Mouse (Mus musculus) liver, embryonic 16.5 days (tissue): ENCODE data around the gene Psmd8. TPM values are rescaled to one million over a fixed set of nuclear protein-coding genes. Genes with fewer than 3 reads are reported as not detected.

Experiments used
- ATAC-seq: fragments of 200-750 bp; cut with Nextera tagmentation; 2 replicates; pipeline ENCODE4 v1.8.0; 2017; ENCODE audit warnings: low read depth, mild to moderate bottlenecking, moderate number of reproducible peaks, moderate library complexity
- H3K27ac ChIP-seq: fragments of 300-500 bp; sonication (generic); 2 replicates; pipeline ENCODE4 v1.5.1; 2014; ENCODE audit warnings: mild to moderate bottlenecking, low read length
- H3K27me3 ChIP-seq: fragments of 300-500 bp; sonication (generic); 2 replicates; pipeline ENCODE4 v1.6.1; 2014; ENCODE audit warnings: low read depth, low read length, mixed read lengths; ENCODE audit not compliant: control insufficient read depth, insufficient read depth
- H3K36me3 ChIP-seq: fragments of 300-500 bp; sonication (generic); 2 replicates; pipeline ENCODE4 v1.6.1; 2014; ENCODE audit warnings: mild to moderate bottlenecking; ENCODE audit not compliant: control insufficient read depth, insufficient read depth
- H3K4me1 ChIP-seq: fragments of 300-500 bp; sonication (generic); 2 replicates; pipeline ENCODE4 v1.6.1; 2014; ENCODE audit warnings: low read depth, low read length, mixed read lengths; ENCODE audit not compliant: control insufficient read depth
- H3K4me2 ChIP-seq: fragments of 300-500 bp; sonication (generic); 2 replicates; pipeline ENCODE4 v1.6.1; 2014; ENCODE audit warnings: low read depth, low read length, mixed read lengths
- H3K4me3 ChIP-seq: fragments of 300-500 bp; sonication (generic); 2 replicates; pipeline ENCODE4 v1.5.1; 2014; ENCODE audit warnings: low read depth, mild to moderate bottlenecking, low read length
- H3K9ac ChIP-seq: fragments of 300-500 bp; sonication (generic); 2 replicates; pipeline ENCODE4 v1.6.1; 2014; ENCODE audit warnings: low read depth, low read length
- H3K9me3 ChIP-seq: fragments of 300-500 bp; sonication (generic); replicated peaks from 2 replicates; pipeline ENCODE4 v1.6.1; 2016; ENCODE audit warnings: low read length; ENCODE audit not compliant: control insufficient read depth
- WGBS: fragments of 180-500 bp; shearing (Covaris S2); extraction: QIAGEN DNeasy Blood & Tissue Kit; methylation state at CpG from one replicate; pipeline ENCODE4 v1.1.7; 2014; ENCODE audit not compliant: insufficient replicate concordance; 5-methylcytosine and 5-hydroxymethylcytosine counted together
- polyA plus RNA-seq: library from polyadenylated mRNA; unstranded; fragments of >200 nt; fragmentation: Nextera tagmentation; extraction: Ambion mirVana; gene quantifications from 2 replicates; pipeline ENCODE4 v1.2.1, GENCODE M21; 2015

Gene Psmd8
- polyA plus RNA-seq, 1 experiment from 2014 or later, result 106 TPM

- Histone ChIP-seq H3K9ac (no peak overlapping the region), H3K27ac (no peak overlapping the region), H3K36me3 (peaks cover 28% of the 10 kb centered on the region), H3K4me2 (no peak overlapping the region), H3K4me3 (no peak overlapping the region), H3K9me3 (no peaks in the 10 kb centered on the region), H3K4me1 (peaks cover 28% of the 10 kb centered on the region), H3K27me3 (peaks cover 63% of the 10 kb centered on the region)
- ATAC-seq, result no peak
- 53% methylated on average over 32 of the region's 32 CpGs for WGBS
These were observed 8.0 kb downstream of the Psmd8 start for GRCm38 (mm10) chr7:29172390-29173016.

GRCm38 (mm10) chr7:29171562-29172097, 8.9 kb downstream of the Psmd8 start:
- no peaks in the 10 kb centered on the region for H3K9me3 ChIP-seq
- no peak overlapping the region for H3K27ac ChIP-seq
- no peak for ATAC-seq
- WGBS, result 6% methylated on average over 34 of the region's 34 CpGs
- peaks cover 67% of the 10 kb centered on the region for H3K27me3 ChIP-seq
- H3K4me1 ChIP-seq, result peaks cover 28% of the 10 kb centered on the region
- H3K4me3 ChIP-seq, result peak overlapping the region; percentile 59
- H3K4me2 ChIP-seq, result peak overlapping the region; percentile 76
- peaks cover 26% of the 10 kb centered on the region for H3K36me3 ChIP-seq
- peak overlapping the region; percentile 21; the same call in 1 of the 2 replicates for H3K9ac ChIP-seq

GRCm38 (mm10) chr7:29170755-29171561, 9.5 kb downstream of the Psmd8 start:
- Histone ChIP-seq H3K4me1 (peaks cover 28% of the 10 kb centered on the region), H3K4me2 (peak overlapping the region; percentile 76), H3K4me3 (peak overlapping the region; percentile 59), H3K9ac (peak overlapping the region; percentile 21; the same call in 1 of the 2 replicates), H3K9me3 (no peaks in the 10 kb centered on the region), H3K27me3 (peaks cover 67% of the 10 kb centered on the region), H3K27ac (no peak overlapping the region), H3K36me3 (peaks cover 20% of the 10 kb centered on the region)
- no peak for ATAC-seq
- under 1% methylated on average over 43 of the region's 43 CpGs for WGBS

- Histone ChIP-seq H3K36me3 (peaks cover 14% of the 10 kb centered on the region), H3K9me3 (no peaks in the 10 kb centered on the region), H3K4me1 (peaks cover 28% of the 10 kb centered on the region), H3K4me2 (peak within 1 kb of the TSS; percentile 76), H3K4me3 (peak within 1 kb of the TSS; percentile 59), H3K27ac (no peak within 1 kb of the TSS), H3K9ac (peak within 1 kb of the TSS; percentile 21; the same call in 1 of the 2 replicates), H3K27me3 (peaks cover 67% of the 10 kb centered on the region)
- ATAC-seq, result peak; percentile 56
- WGBS, result under 1% methylated on average over 30 of the region's 30 CpGs
These were observed 10.3 kb downstream of the Psmd8 start, which contains the start of the genes Ggn and Spred3 for GRCm38 (mm10) chr7:29170066-29170754. Ggn (plus strand) TSS chr7:29170210. Spred3 (minus strand) TSS chr7:29170411.

- Histone ChIP-seq H3K27me3 (peaks cover 67% of the 10 kb centered on the region), H3K4me2 (peak overlapping the region; percentile 76), H3K27ac (no peak overlapping the region), H3K4me1 (peaks cover 28% of the 10 kb centered on the region), H3K4me3 (peak overlapping the region; percentile 59), H3K36me3 (peaks cover 6% of the 10 kb centered on the region), H3K9me3 (no peaks in the 10 kb centered on the region), H3K9ac (no peak overlapping the region)
- peak; percentile 51 for ATAC-seq
- WGBS, result 0% methylated on average over 37 of the region's 39 CpGs
These were observed 11.1 kb downstream of the Psmd8 start for GRCm38 (mm10) chr7:29169231-29170065.

GRCm38 (mm10) chr7:29168791-29169230, 11.7 kb downstream of the Psmd8 start:
- H3K9ac ChIP-seq, result no peak overlapping the region
- no peak for ATAC-seq

GRCm38 (mm10) chr7:29168121-29168695, 12.3 kb downstream of the Psmd8 start:
- peaks cover 61% of the 10 kb centered on the region for H3K27me3 ChIP-seq

More at GRCm38 (mm10) chr7:29168791-29169230, 11.7 kb downstream of the Psmd8 start:
- H3K4me2 ChIP-seq, result peak overlapping the region; percentile 76
- H3K36me3 ChIP-seq, result peaks cover 3% of the 10 kb centered on the region; the same call in 1 of the 2 replicates
- H3K4me1 ChIP-seq, result peaks cover 28% of the 10 kb centered on the region
- H3K27me3 ChIP-seq, result peaks cover 67% of the 10 kb centered on the region
- no peaks in the 10 kb centered on the region for H3K9me3 ChIP-seq
- peak overlapping the region; percentile 59 for H3K4me3 ChIP-seq
- 1% methylated on average over 14 of the region's 14 CpGs for WGBS
- H3K27ac ChIP-seq, result no peak overlapping the region

GRCm38 (mm10) chr7:29167656-29168055, 12.8 kb downstream of the Psmd8 start:
- no peak overlapping the region for H3K27ac ChIP-seq
- WGBS, result 44% methylated on average over 19 of the region's 19 CpGs
- peaks cover 30% of the 10 kb centered on the region for H3K4me1 ChIP-seq
- H3K27me3 ChIP-seq, result peaks cover 56% of the 10 kb centered on the region
- no peak for ATAC-seq
- no peak overlapping the region for H3K4me3 ChIP-seq
- no peak overlapping the region for H3K4me2 ChIP-seq
- H3K9me3 ChIP-seq, result no peaks in the 10 kb centered on the region
- H3K9ac ChIP-seq, result no peak overlapping the region
- no peaks in the 10 kb centered on the region for H3K36me3 ChIP-seq

More at GRCm38 (mm10) chr7:29168121-29168695, 12.3 kb downstream of the Psmd8 start:
- H3K27ac ChIP-seq, result no peak overlapping the region
- no peaks in the 10 kb centered on the region for H3K9me3 ChIP-seq
- H3K36me3 ChIP-seq, result no peaks in the 10 kb centered on the region
- no peak overlapping the region for H3K4me3 ChIP-seq
- ATAC-seq, result no peak
- WGBS, result 16% methylated on average over 10 of the region's 10 CpGs
- H3K4me2 ChIP-seq, result no peak overlapping the region
- H3K4me1 ChIP-seq, result peaks cover 28% of the 10 kb centered on the region
- no peak overlapping the region for H3K9ac ChIP-seq
